Mouse (Mus musculus) frontal cortex, postnatal 36 days (tissue): ENCODE results near the gene Mterf4.

Experiments used
- DNase-seq, 2 experiments: peaks; one replicate each; pipeline ENCODE4 v3.0.0; 2022; ENCODE audit warnings: low spot score in 2 of 2

Gene Mterf4

GRCm38 (mm10) chr1:93268246-93268645, 37.5 kb downstream of the Mterf4 start:
- DNase-seq = no peak

GRCm38 (mm10) chr1:93267207-93267606, 38.5 kb downstream of the Mterf4 start:
- no peak for DNase-seq

- DNase-seq = no peak
Measured at GRCm38 (mm10) chr1:93257560-93257959, 48.2 kb downstream of the Mterf4 start.

GRCm38 (mm10) chr1:93255761-93256160, 50.0 kb downstream of the Mterf4 start:
- DNase-seq = no peak

GRCm38 (mm10) chr1:93252586-93252985, 53.1 kb downstream of the Mterf4 start:
- DNase-seq = no peak
